Mouse (Mus musculus) midbrain, embryonic 11.5 days (tissue): ENCODE results near the gene Ticrr. TPM values are rescaled to one million over a fixed set of nuclear protein-coding genes. Genes with fewer than 3 reads are reported as not detected.

ENCODE experiments used
- ATAC-seq: fragments of 200-750 bp; cut with Nextera tagmentation; 2 replicates; pipeline ENCODE4 v1.8.0; 2017; ENCODE audit warnings: moderate TSS enrichment, moderate library complexity; ENCODE audit not compliant: low FRiP score
- DNase-seq: peaks from one replicate; pipeline ENCODE4 v3.0.0; 2015; ENCODE audit warnings: low spot score; ENCODE audit errors: missing footprints
- H3K27ac ChIP-seq: fragments of 300-500 bp; sonication (generic); 2 replicates; pipeline ENCODE4 v1.5.1; 2014; ENCODE audit warnings: low read depth, low read length
- H3K27me3 ChIP-seq: fragments of 300-500 bp; sonication (generic); 2 replicates; pipeline ENCODE4 v1.6.1; 2014; ENCODE audit warnings: mild to moderate bottlenecking, low read length, moderate library complexity, mixed read lengths; ENCODE audit not compliant: control insufficient read depth, insufficient read depth
- H3K36me3 ChIP-seq: fragments of 300-500 bp; sonication (generic); 2 replicates; pipeline ENCODE4 v1.6.1; 2014; ENCODE audit warnings: mild to moderate bottlenecking, low read length, moderate library complexity, mixed read lengths; ENCODE audit not compliant: control insufficient read depth, insufficient read depth
- H3K4me1 ChIP-seq: fragments of 300-500 bp; sonication (generic); 2 replicates; pipeline ENCODE4 v1.6.1; 2014; ENCODE audit warnings: low read length; ENCODE audit not compliant: control insufficient read depth, insufficient read depth
- H3K4me2 ChIP-seq: fragments of 300-500 bp; sonication (generic); 2 replicates; pipeline ENCODE4 v1.6.1; 2014; ENCODE audit warnings: mild to moderate bottlenecking, moderate library complexity
- H3K4me3 ChIP-seq: fragments of 300-500 bp; sonication (generic); 2 replicates; pipeline ENCODE4 v1.5.1; 2014; ENCODE audit warnings: low read depth, low read length
- H3K9ac ChIP-seq: fragments of 300-500 bp; sonication (generic); 2 replicates; pipeline ENCODE4 v1.6.1; 2014; ENCODE audit warnings: low read length
- H3K9me3 ChIP-seq: fragments of 300-500 bp; sonication (generic); 2 replicates; pipeline ENCODE4 v1.6.1; 2016; ENCODE audit warnings: low read length; ENCODE audit not compliant: control insufficient read depth
- WGBS: fragments of 180-500 bp; shearing (Covaris S2); extraction: QIAGEN DNeasy Blood & Tissue Kit; methylation state at CpG from one replicate; pipeline ENCODE4 v1.1.7; 2014; 5-methylcytosine and 5-hydroxymethylcytosine counted together
- polyA plus RNA-seq: library from polyadenylated mRNA; unstranded; fragments of >200 nt; fragmentation: Nextera tagmentation; extraction: Ambion mirVana; gene quantifications from 2 replicates; pipeline ENCODE4 v1.2.1, GENCODE M21; 2014

The Ticrr gene
- polyA plus RNA-seq, 1 experiment from 2014 or later, result 16.0 TPM

- Histone ChIP-seq H3K4me3 (no peak overlapping the region), H3K27me3 (no peaks in the 10 kb centered on the region), H3K4me1 (no peaks in the 10 kb centered on the region; the same call in 1 of the 2 replicates), H3K9ac (no peak overlapping the region), H3K4me2 (no peak overlapping the region), H3K36me3 (no peaks in the 10 kb centered on the region), H3K27ac (no peak overlapping the region), H3K9me3 (no peaks in the 10 kb centered on the region)
- 77% methylated on average over 6 of the region's 6 CpGs for WGBS
- ATAC-seq (no peak), DNase-seq (no peak)
Observed at GRCm38 (mm10) chr7:79747659-79748058, 87.7 kb downstream of the Ticrr start.

Other genes with a start within 250 kb of the Ticrr start
- 24.0 and 26.7 TPM in 2 replicates for gene Polg, start 193.8 kb upstream of the Ticrr start, polyA plus RNA-seq
- gene Rhcg, start 42.5 kb upstream of the Ticrr start, polyA plus RNA-seq, result 0.41 and 0.75 TPM in 2 replicates
- 2.8 and 4.7 TPM in 2 replicates for gene Kif7, start 55.5 kb downstream of the Ticrr start, polyA plus RNA-seq
- gene Plin1, start 72.7 kb downstream of the Ticrr start, polyA plus RNA-seq, result not detected in 2 replicates
- 8.4 TPM in 2 replicates for gene Pex11a, start 82.9 kb downstream of the Ticrr start, polyA plus RNA-seq
- gene Wdr93, start 83.0 kb downstream of the Ticrr start, polyA plus RNA-seq, result 0.33 and 0.39 TPM in 2 replicates
- gene Mesp1, start 133.6 kb downstream of the Ticrr start, polyA plus RNA-seq, result not detected in 2 replicates
- gene Mesp2, start 150.5 kb downstream of the Ticrr start, polyA plus RNA-seq, result 0.40 TPM in 2 replicates
- 3.4 and 5.6 TPM in 2 replicates for gene Anpep, start 200.9 kb downstream of the Ticrr start, polyA plus RNA-seq